Mouse (Mus musculus) CH12.LX (cell line): ENCODE results near the gene Pbx2.

Source experiments
- CHD1 ChIP-seq: IDR thresholded peaks from 2 replicates; pipeline ENCODE4 v1.6.1; 2012; ENCODE audit warnings: low read depth, low read length, improper control_type of control experiment, inconsistent platforms
- CHD2 ChIP-seq: IDR thresholded peaks from 2 replicates; pipeline ENCODE4 v1.6.1; 2011; ENCODE audit warnings: low read length, improper control_type of control experiment
- CTCF ChIP-seq, 2 experiments: IDR thresholded peaks in 1 of 2; conservative IDR thresholded peaks in 1 of 2; 2 replicates each; pipeline ENCODE4 v1.5.1; 2011 to 2012; ENCODE audit warnings: low read depth in 2 of 2, low read length in 2 of 2, improper control_type of control experiment in 1 of 2, inconsistent platforms in 1 of 2, mild to moderate bottlenecking in 1 of 2, moderate library complexity in 1 of 2
- GABPA ChIP-seq: IDR thresholded peaks from 2 replicates; pipeline ENCODE4 v1.6.1; 2012; ENCODE audit warnings: low read depth, low read length, improper control_type of control experiment, inconsistent platforms; ENCODE audit not compliant: insufficient replicate concordance
- KAT2A ChIP-seq: IDR thresholded peaks from 2 replicates; pipeline ENCODE4 v1.6.1; 2012; ENCODE audit warnings: low read length, improper control_type of control experiment, inconsistent platforms; ENCODE audit not compliant: insufficient replicate concordance
- MAFK ChIP-seq: IDR thresholded peaks from 2 replicates; pipeline ENCODE4 v1.6.1; 2011; ENCODE audit warnings: low read length, improper control_type of control experiment; ENCODE audit not compliant: insufficient replicate concordance
- POLR2A ChIP-seq: IDR thresholded peaks from 2 replicates; pipeline ENCODE4 v1.6.1; 2011; ENCODE audit warnings: low read depth, mild to moderate bottlenecking, improper control_type of control experiment, low read length
- POLR2AphosphoS2 ChIP-seq: IDR thresholded peaks from 2 replicates; pipeline ENCODE4 v1.6.1; 2011; ENCODE audit warnings: low read depth, low read length, improper control_type of control experiment
- TCF12 ChIP-seq: IDR thresholded peaks from 2 replicates; pipeline ENCODE4 v1.6.1; 2014; ENCODE audit warnings: low read depth, mild to moderate bottlenecking, inconsistent platforms, low read length, improper control_type of control experiment
- USF2 ChIP-seq: conservative IDR thresholded peaks from 2 replicates; pipeline ENCODE4 v1.6.1; 2011; ENCODE audit warnings: low read depth, low read length, improper control_type of control experiment
- ZC3H11A ChIP-seq: IDR thresholded peaks from 2 replicates; pipeline ENCODE4 v1.6.1; 2012; ENCODE audit warnings: low read depth, mild to moderate bottlenecking, inconsistent platforms, low read length, improper control_type of control experiment
- ZNF384 ChIP-seq: IDR thresholded peaks from 2 replicates; pipeline ENCODE4 v1.6.1; 2012; ENCODE audit warnings: low read depth, low read length, improper control_type of control experiment, inconsistent platforms

DNA sequence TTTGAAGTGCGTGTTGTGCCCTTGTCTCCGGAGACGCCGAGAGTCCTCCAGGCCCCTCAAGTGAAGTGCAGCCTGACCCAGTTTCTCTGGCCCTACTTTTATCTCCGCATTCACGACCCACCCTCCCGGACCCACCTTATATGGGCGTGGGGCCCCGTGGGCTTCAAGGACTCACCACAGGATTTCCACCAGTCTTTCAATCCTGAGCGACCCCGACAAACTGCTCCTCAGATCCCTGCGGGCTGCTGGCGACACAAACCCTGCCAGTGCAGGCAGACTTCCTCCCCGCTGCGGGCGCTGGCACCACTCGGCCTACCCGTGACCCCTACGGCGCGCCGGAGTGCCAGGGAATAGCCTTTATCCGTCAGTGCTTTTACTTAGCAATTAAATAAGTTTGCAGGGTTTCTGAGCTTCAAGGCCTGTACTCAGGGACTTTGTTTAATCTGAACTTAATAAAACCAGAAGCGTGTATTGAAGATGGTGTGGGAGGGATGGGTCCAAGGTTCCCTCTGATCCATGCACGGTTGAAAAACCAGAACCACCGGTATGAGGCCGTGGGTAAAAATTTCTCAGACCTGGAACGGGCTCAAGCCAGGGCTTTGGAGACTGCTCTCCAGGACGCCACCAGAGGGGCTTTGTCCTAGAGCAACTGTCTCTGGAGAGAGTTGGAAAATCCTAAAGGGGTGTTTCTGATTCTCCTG is 37.0 kb downstream of the Pbx2 start, which contains the start of gene Ppt2:
- TF ChIP-seq POLR2A (no peak), CTCF (conservative IDR thresholded peaks at IDR 0.05 in 1 of 2, IDR thresholded peaks at IDR 0.05 in 1 of 2; ENCODE audit: low read depth in 2 of 2, low read length in 2 of 2) (no peak), POLR2AphosphoS2 (no peak), CHD1 (no peak), CHD2 (no peak), USF2 (no peak), TCF12 (no peak), ZNF384 (no peak), KAT2A (no peak), ZC3H11A (no peak), MAFK (no peak), GABPA (no peak)
